Mouse (Mus musculus): ENCODE measurements around the gene Iqck.

The Iqck gene

GRCm38 (mm10) chr7:118949749-118950148 lies 94.2 kb downstream of the Iqck start:
- DNase-seq (ENCODE audit: low spot score) = no peak

- DNase-seq (ENCODE audit: low spot score) = no peak
Observed at GRCm38 (mm10) chr7:118953626-118954282, 98.2 kb downstream of the Iqck start.

- no peak for DNase-seq (ENCODE audit: low spot score)
Observed at GRCm38 (mm10) chr7:118954968-118955367, 99.4 kb downstream of the Iqck start.

GRCm38 (mm10) chr7:118956616-118957246 lies 101.2 kb downstream of the Iqck start:
- DNase-seq (ENCODE audit: low spot score) = no peak

- no peak for DNase-seq (ENCODE audit: low spot score)
Observed at GRCm38 (mm10) chr7:118959209-118959608, 103.7 kb downstream of the Iqck start.

GRCm38 (mm10) chr7:118964777-118965176 lies 109.2 kb downstream of the Iqck start:
- DNase-seq (ENCODE audit: low spot score) = no peak

GRCm38 (mm10) chr7:118965198-118965597 lies 109.6 kb downstream of the Iqck start:
- no peak for DNase-seq (ENCODE audit: low spot score)

- DNase-seq (ENCODE audit: low spot score) = no peak
Observed at GRCm38 (mm10) chr7:118968870-118969269, 113.3 kb downstream of the Iqck start.

- no peak for DNase-seq (ENCODE audit: low spot score)
Observed at GRCm38 (mm10) chr7:118971499-118971898, 115.9 kb downstream of the Iqck start.

GRCm38 (mm10) chr7:118972306-118972705 lies 116.8 kb downstream of the Iqck start:
- peak; percentile 34 for DNase-seq (ENCODE audit: low spot score)

- no peak for DNase-seq (ENCODE audit: low spot score)
Observed at GRCm38 (mm10) chr7:118973377-118973776, 117.8 kb downstream of the Iqck start.

GRCm38 (mm10) chr7:118975837-118976236 lies 120.3 kb downstream of the Iqck start:
- DNase-seq (ENCODE audit: low spot score) = no peak

- DNase-seq (ENCODE audit: low spot score) = peak; percentile 71
Observed at GRCm38 (mm10) chr7:118976414-118977166, 121.0 kb downstream of the Iqck start.

- DNase-seq (ENCODE audit: low spot score) = no peak
Observed at GRCm38 (mm10) chr7:118977167-118977543, 121.6 kb downstream of the Iqck start.

GRCm38 (mm10) chr7:118979121-118979520 lies 123.6 kb downstream of the Iqck start:
- DNase-seq (ENCODE audit: low spot score) = no peak

GRCm38 (mm10) chr7:118979708-118980107 lies 124.2 kb downstream of the Iqck start:
- DNase-seq (ENCODE audit: low spot score) = no peak

- DNase-seq (ENCODE audit: low spot score) = no peak
Observed at GRCm38 (mm10) chr7:118981346-118981745, 125.8 kb downstream of the Iqck start.

GRCm38 (mm10) chr7:118981831-118982230 lies 126.3 kb downstream of the Iqck start:
- no peak for DNase-seq (ENCODE audit: low spot score)

- DNase-seq (ENCODE audit: low spot score) = no peak
Observed at GRCm38 (mm10) chr7:118982586-118982985, 127.0 kb downstream of the Iqck start.

- no peak for DNase-seq (ENCODE audit: low spot score)
Observed at GRCm38 (mm10) chr7:118983961-118984360, 128.4 kb downstream of the Iqck start.

GRCm38 (mm10) chr7:118985786-118986185 lies 130.2 kb downstream of the Iqck start:
- no peak for DNase-seq (ENCODE audit: low spot score)

GRCm38 (mm10) chr7:118986369-118986768 lies 130.8 kb downstream of the Iqck start:
- DNase-seq (ENCODE audit: low spot score) = no peak

- DNase-seq (ENCODE audit: low spot score) = no peak
Observed at GRCm38 (mm10) chr7:118989275-118989856, 133.8 kb downstream of the Iqck start.
